Mouse (Mus musculus) CH12.LX (cell line): ENCODE results near the gene Arrb1. TPM values are rescaled to one million over a fixed set of nuclear protein-coding genes. Genes with fewer than 3 reads are reported as not detected.
A peak's percentile ranks its signal among the peaks of the same experiment; 100 is the strongest.

Source experiments
- DNase-seq: peaks from one replicate; pipeline ENCODE4 v3.0.0-alpha.2; 2013; ENCODE audit errors: extremely low read depth
- H3K27ac ChIP-seq: 2 replicates; pipeline ENCODE4 v1.5.1; 2012; ENCODE audit warnings: low read depth, mild to moderate bottlenecking, control low read depth, moderate library complexity; ENCODE audit not compliant: insufficient read depth
- H3K27me3 ChIP-seq: replicated peaks from 2 replicates; pipeline ENCODE3; 2012; ENCODE audit warnings: inconsistent platforms
- H3K36me3 ChIP-seq, 2 experiments: replicated peaks in 1 of 2; 2 replicates each; pipeline versions ENCODE3 to v1.6.1; 2012; ENCODE audit warnings: inconsistent platforms in 1 of 2, low read length in 1 of 2, mild to moderate bottlenecking in 1 of 2, mixed read lengths in 1 of 2, moderate library complexity in 1 of 2; ENCODE audit not compliant: control insufficient read depth in 1 of 2, insufficient read depth in 1 of 2
- H3K4me1 ChIP-seq, 2 experiments: 2 replicates each; pipeline ENCODE4 v1.6.1; 2012; ENCODE audit warnings: inconsistent platforms in 1 of 2, moderate library complexity in 1 of 2; ENCODE audit not compliant: insufficient read depth in 2 of 2, control insufficient read depth in 1 of 2
- H3K4me2 ChIP-seq: 2 replicates; pipeline ENCODE4 v1.6.1; 2012; ENCODE audit warnings: low read depth, mild to moderate bottlenecking, control low read depth; ENCODE audit not compliant: poor library complexity, insufficient read depth, severe bottlenecking
- H3K4me3 ChIP-seq, 3 experiments: fragments of 150-350 bp in 1 of 3; sonication (generic) in 1 of 3; replicated peaks in 1 of 3; 2 replicates each; pipeline versions ENCODE3 to v1.5.1; 2011 to 2012; ENCODE audit warnings: low read depth in 2 of 3, low read length in 2 of 3, mild to moderate bottlenecking in 2 of 3, moderate library complexity in 2 of 3, control low read depth in 1 of 3, improper control_type of control experiment in 1 of 3, inconsistent platforms in 1 of 3, mixed read lengths in 1 of 3; ENCODE audit not compliant: poor library complexity in 1 of 3
- H3K79me2 ChIP-seq: replicated peaks from 2 replicates; pipeline ENCODE4 v1.6.1; 2012; ENCODE audit warnings: mild to moderate bottlenecking, moderate library complexity; ENCODE audit not compliant: control insufficient read depth, poor library complexity, insufficient read depth, severe bottlenecking; ENCODE audit errors: extremely low read depth
- H3K9ac ChIP-seq: 2 replicates; pipeline ENCODE4 v1.6.1; 2012; ENCODE audit warnings: low read depth, mild to moderate bottlenecking, control low read depth, moderate library complexity; ENCODE audit not compliant: insufficient read depth
- H3K9me3 ChIP-seq: replicated peaks from 2 replicates; pipeline ENCODE3; 2012; ENCODE audit warnings: low read length, inconsistent platforms, mixed read lengths
- BHLHE40 ChIP-seq: IDR thresholded peaks from 2 replicates; pipeline ENCODE4 v1.6.1; 2011; ENCODE audit warnings: mild to moderate bottlenecking, low read depth, low read length, improper control_type of control experiment
- CHD1 ChIP-seq: IDR thresholded peaks from 2 replicates; pipeline ENCODE4 v1.6.1; 2012; ENCODE audit warnings: low read depth, low read length, improper control_type of control experiment, inconsistent platforms
- CHD2 ChIP-seq: IDR thresholded peaks from 2 replicates; pipeline ENCODE4 v1.6.1; 2011; ENCODE audit warnings: low read length, improper control_type of control experiment
- CTCF ChIP-seq, 2 experiments: IDR thresholded peaks in 1 of 2; conservative IDR thresholded peaks in 1 of 2; 2 replicates each; pipeline ENCODE4 v1.5.1; 2011 to 2012; ENCODE audit warnings: low read depth in 2 of 2, low read length in 2 of 2, improper control_type of control experiment in 1 of 2, inconsistent platforms in 1 of 2, mild to moderate bottlenecking in 1 of 2, moderate library complexity in 1 of 2
- E2F4 ChIP-seq: IDR thresholded peaks from 2 replicates; pipeline ENCODE4 v1.6.1; 2011; ENCODE audit warnings: low read depth, low read length, improper control_type of control experiment; ENCODE audit not compliant: insufficient replicate concordance
- ELF1 ChIP-seq: IDR thresholded peaks from 2 replicates; pipeline ENCODE4 v1.6.1; 2014; ENCODE audit warnings: low read depth, mild to moderate bottlenecking, inconsistent platforms, low read length, improper control_type of control experiment
- ETS1 ChIP-seq: conservative IDR thresholded peaks from 2 replicates; pipeline ENCODE4 v1.6.1; 2012; ENCODE audit warnings: low read depth, mild to moderate bottlenecking, inconsistent platforms, low read length, improper control_type of control experiment, moderate library complexity
- IRF4 ChIP-seq: IDR thresholded peaks from 2 replicates; pipeline ENCODE4 v1.6.1; 2014; ENCODE audit warnings: low read depth, mild to moderate bottlenecking, inconsistent platforms, low read length, improper control_type of control experiment
- KAT2A ChIP-seq: IDR thresholded peaks from 2 replicates; pipeline ENCODE4 v1.6.1; 2012; ENCODE audit warnings: low read length, improper control_type of control experiment, inconsistent platforms; ENCODE audit not compliant: insufficient replicate concordance
- MAX ChIP-seq: IDR thresholded peaks from 2 replicates; pipeline ENCODE4 v1.6.1; 2011; ENCODE audit warnings: low read length, improper control_type of control experiment
- MAZ ChIP-seq: IDR thresholded peaks from 2 replicates; pipeline ENCODE4 v1.6.1; 2012; ENCODE audit warnings: low read depth, mild to moderate bottlenecking, inconsistent platforms, low read length, improper control_type of control experiment, moderate library complexity
- MXI1 ChIP-seq: IDR thresholded peaks from 2 replicates; pipeline ENCODE4 v1.6.1; 2011; ENCODE audit warnings: mild to moderate bottlenecking, low read depth, low read length, improper control_type of control experiment
- NELFE ChIP-seq: IDR thresholded peaks from 2 replicates; pipeline ENCODE4 v1.6.1; 2011; ENCODE audit warnings: low read depth, low read length, improper control_type of control experiment
- NRF1 ChIP-seq: IDR thresholded peaks from 2 replicates; pipeline ENCODE4 v1.6.1; 2014; ENCODE audit warnings: low read depth, mild to moderate bottlenecking, inconsistent platforms, low read length, improper control_type of control experiment, moderate library complexity
- POLR2A ChIP-seq: IDR thresholded peaks from 2 replicates; pipeline ENCODE4 v1.6.1; 2011; ENCODE audit warnings: low read depth, mild to moderate bottlenecking, improper control_type of control experiment, low read length
- RAD21 ChIP-seq: IDR thresholded peaks from 2 replicates; pipeline ENCODE4 v1.6.1; 2011; ENCODE audit warnings: low read depth, mild to moderate bottlenecking, low read length, improper control_type of control experiment, moderate library complexity
- SIN3A ChIP-seq: IDR thresholded peaks from 2 replicates; pipeline ENCODE4 v1.6.1; 2012; ENCODE audit warnings: low read length, improper control_type of control experiment, inconsistent platforms
- SMC3 ChIP-seq: IDR thresholded peaks from 2 replicates; pipeline ENCODE4 v1.6.1; 2011; ENCODE audit warnings: low read depth, low read length, improper control_type of control experiment
- TCF12 ChIP-seq: IDR thresholded peaks from 2 replicates; pipeline ENCODE4 v1.6.1; 2014; ENCODE audit warnings: low read depth, mild to moderate bottlenecking, inconsistent platforms, low read length, improper control_type of control experiment
- UBTF ChIP-seq: IDR thresholded peaks from 2 replicates; pipeline ENCODE4 v1.6.1; 2012; ENCODE audit warnings: low read depth, mild to moderate bottlenecking, inconsistent platforms, low read length, improper control_type of control experiment, moderate library complexity
- USF1 ChIP-seq: IDR thresholded peaks from 2 replicates; pipeline ENCODE4 v1.6.1; 2014; ENCODE audit warnings: low read depth, mild to moderate bottlenecking, inconsistent platforms, low read length, improper control_type of control experiment
- USF2 ChIP-seq: conservative IDR thresholded peaks from 2 replicates; pipeline ENCODE4 v1.6.1; 2011; ENCODE audit warnings: low read depth, low read length, improper control_type of control experiment
- ZC3H11A ChIP-seq: IDR thresholded peaks from 2 replicates; pipeline ENCODE4 v1.6.1; 2012; ENCODE audit warnings: low read depth, mild to moderate bottlenecking, inconsistent platforms, low read length, improper control_type of control experiment
- ZMIZ1 ChIP-seq: IDR thresholded peaks from 2 replicates; pipeline ENCODE4 v1.6.1; 2012; ENCODE audit warnings: low read depth, mild to moderate bottlenecking, inconsistent platforms, low read length, improper control_type of control experiment
- ZNF384 ChIP-seq: IDR thresholded peaks from 2 replicates; pipeline ENCODE4 v1.6.1; 2012; ENCODE audit warnings: low read depth, low read length, improper control_type of control experiment, inconsistent platforms
- dilution Hi-C: fragments of 300-500 bp; cut with MboI; formaldehyde crosslinking; loops from 2 replicates; pipeline ENCODE4 v1.14.3; 2020; ENCODE audit warnings: low sequenced_read_pairs; ENCODE audit not compliant: extremely low pct_unique_long_range_greater_than_20kb, extremely low pct_ligation_motif_present
- in situ Hi-C: fragments of 300-500 bp; cut with MboI; formaldehyde crosslinking; loops from 3 replicates; pipeline ENCODE4 v1.14.3; 2019; ENCODE audit warnings: low sequenced_read_pairs, low pct_ligation_motif_present, low pct_unique_long_range_greater_than_20kb, mixed read lengths
- polyA plus RNA-seq: library from polyadenylated mRNA; unstranded; fragments of >175 nt; gene quantifications from 2 replicates; pipeline ENCODE4 v1.2.1, GENCODE M21; 2012; ENCODE audit warnings: low read depth; ENCODE audit not compliant: insufficient read length
- total RNA-seq, 2 experiments: library from RNA; depleted of rRNA; stranded (reverse); fragments of 300-350 nt in 1 of 2; fragments of >200 nt in 1 of 2; gene quantifications; 2 replicates each; pipeline ENCODE4 v1.2.3; 2012 to 2014

Gene Arrb1
- total and polyA plus RNA-seq, 3 experiments, result 3.3 to 5.2 (median 4.2) TPM

DNA sequence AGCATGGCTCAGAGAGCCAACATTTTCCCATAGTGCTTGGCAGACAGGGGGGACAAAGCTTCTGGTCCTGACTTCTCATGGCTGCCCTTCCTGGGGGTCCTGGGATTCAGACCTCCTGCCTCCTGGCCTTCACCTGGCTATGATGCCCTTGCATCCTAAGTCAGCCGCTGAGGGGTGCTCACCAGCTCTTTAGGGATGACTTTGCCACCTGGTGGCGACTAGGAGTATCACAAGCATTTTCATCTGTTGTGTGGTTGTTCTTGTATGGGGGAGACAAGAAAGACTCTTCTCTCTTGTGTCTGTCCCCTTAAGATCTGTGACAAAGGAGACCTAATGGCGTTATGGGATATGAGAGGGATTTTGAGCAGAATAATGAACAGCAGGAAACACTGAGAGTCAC is 54.8 kb downstream of the Arrb1 start:
- no peaks in the 10 kb centered on the region for H3K4me1 ChIP-seq
- dilution Hi-C loops (no loop called here), in situ Hi-C loops (loop anchor here (5.0 kb wide), 1 partner anchor 33 kb away; no protein-coding TSS in a partner anchor)
- H3K27me3 ChIP-seq, result no peaks in the 10 kb centered on the region
- no peaks in the 10 kb centered on the region for H3K79me2 ChIP-seq
- H3K9ac ChIP-seq, result no peak overlapping the region
- peak; percentile 56 to 99; a peak in 3 of 4 replicates for TF ChIP-seq CTCF (conservative IDR thresholded peaks at IDR 0.05 in 1 of 2, IDR thresholded peaks at IDR 0.05 in 1 of 2; ENCODE audit: low read depth in 2 of 2, low read length in 2 of 2)
- TF ChIP-seq SMC3, result peak; percentile 96
- no peak for TF ChIP-seq ETS1
- TF ChIP-seq BHLHE40, result no peak
- no peak for TF ChIP-seq CHD1
- no peak for TF ChIP-seq ELF1
- no peak for TF ChIP-seq E2F4
- peak; percentile 31; the same call in 1 of the 2 replicates for TF ChIP-seq ZC3H11A
- TF ChIP-seq TCF12, result no peak
- TF ChIP-seq NELFE, result peak; percentile 30; the same call in 1 of the 2 replicates
- TF ChIP-seq SIN3A, result no peak
- TF ChIP-seq RAD21, result peak; percentile 76
- no peaks in the 10 kb centered on the region for H3K9me3 ChIP-seq
- no peak overlapping the region for H3K4me3 ChIP-seq
- no peak overlapping the region for H3K27ac ChIP-seq
- peaks cover 0 to 12% of the 10 kb centered on the region in 2 experiments for H3K36me3 ChIP-seq
- peak; percentile 70 for DNase-seq
- no peak overlapping the region for H3K4me2 ChIP-seq

DNA sequence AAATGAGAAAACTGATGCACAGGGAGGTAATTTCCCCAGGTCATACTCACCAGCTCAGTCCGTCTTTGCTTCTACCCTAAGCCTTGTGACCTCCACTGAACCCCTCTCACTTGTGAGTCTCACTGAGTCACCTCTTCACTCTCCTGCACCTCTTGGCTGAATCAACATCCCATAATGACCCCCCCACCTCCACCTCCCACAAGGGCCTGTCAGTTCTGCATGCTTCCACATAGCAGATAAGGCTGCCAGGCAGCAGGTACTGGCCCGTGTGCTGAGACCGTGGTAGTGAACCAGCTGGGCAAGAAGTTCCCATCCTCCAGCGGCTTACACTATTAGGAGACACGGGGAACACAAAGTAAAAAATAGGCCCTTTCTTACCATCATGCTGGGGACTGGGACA is 55.4 kb downstream of the Arrb1 start:
- Histone ChIP-seq H3K4me3 (no peak overlapping the region), H3K4me2 (no peak overlapping the region)
- dilution Hi-C loops, result no loop called here
- no peak for DNase-seq
- TF ChIP-seq UBTF, result no peak
- TF ChIP-seq NRF1, result no peak
- TF ChIP-seq MAX, result no peak
- TF ChIP-seq ZMIZ1, result no peak
- TF ChIP-seq KAT2A, result no peak
- TF ChIP-seq BHLHE40, result no peak
- no peak for TF ChIP-seq CHD2
- TF ChIP-seq USF2, result no peak
- no peak for TF ChIP-seq ZNF384
- no peak for TF ChIP-seq POLR2A
- TF ChIP-seq MXI1, result no peak
- TF ChIP-seq TCF12, result no peak
- no peak for TF ChIP-seq CHD1
- TF ChIP-seq ZC3H11A, result no peak
- no peak for TF ChIP-seq MAZ
- TF ChIP-seq SIN3A, result no peak
- TF ChIP-seq USF1, result no peak
- no peak for TF ChIP-seq IRF4
- no peak for TF ChIP-seq CTCF (conservative IDR thresholded peaks at IDR 0.05 in 1 of 2, IDR thresholded peaks at IDR 0.05 in 1 of 2; ENCODE audit: low read depth in 2 of 2, low read length in 2 of 2)
- TF ChIP-seq, all 38 proteins: peak for 0
- H3K4me1 ChIP-seq, result no peaks in the 10 kb centered on the region
- no peaks in the 10 kb centered on the region for H3K79me2 ChIP-seq
- H3K27me3 ChIP-seq, result no peaks in the 10 kb centered on the region
- H3K9ac ChIP-seq, result no peak overlapping the region
- H3K27ac ChIP-seq, result no peak overlapping the region
- no peaks in the 10 kb centered on the region for H3K9me3 ChIP-seq
- peaks cover 0 to 11% of the 10 kb centered on the region in 2 experiments for H3K36me3 ChIP-seq
- in situ Hi-C loops, result loop anchor here (5.0 kb wide), 1 partner anchor 33 kb away; no protein-coding TSS in a partner anchor
